Mouse (Mus musculus) liver (tissue): ENCODE data around the gene Jmjd8.
A peak's percentile ranks its signal among the peaks of the same experiment; 100 is the strongest.

Experiments used
- DNase-seq: peaks from one replicate; pipeline ENCODE4 v3.0.0-alpha.2; 2020; ENCODE audit warnings: mixed read lengths

Gene Jmjd8

GRCm38 (mm10) chr17:25808789-25809605 lies 19.7 kb upstream of the Jmjd8 start, which contains the start of gene Fbxl16:
Gene Fbxl16 (plus strand): TSS chr17:25809085.
- DNase-seq = peak; percentile 57

GRCm38 (mm10) chr17:25809606-25810340 lies 18.9 kb upstream of the Jmjd8 start:
- no peak for DNase-seq

- DNase-seq = no peak
Measured at GRCm38 (mm10) chr17:25810890-25811289, 17.8 kb upstream of the Jmjd8 start.

GRCm38 (mm10) chr17:25813471-25813870 lies 15.2 kb upstream of the Jmjd8 start:
- peak; percentile 80 for DNase-seq

GRCm38 (mm10) chr17:25817662-25818061 lies 11.0 kb upstream of the Jmjd8 start:
- DNase-seq = no peak

- peak; percentile 60 for DNase-seq
Measured at GRCm38 (mm10) chr17:25818851-25819780, 9.6 kb upstream of the Jmjd8 start.

GRCm38 (mm10) chr17:25823452-25823851 lies 5.2 kb upstream of the Jmjd8 start, which contains the start of gene Wdr24:
Gene Wdr24 (plus strand): TSS chr17:25823627.
- peak; percentile 72 for DNase-seq

GRCm38 (mm10) chr17:25824362-25825142 lies 4.1 kb upstream of the Jmjd8 start:
- DNase-seq = peak; percentile 51

- DNase-seq = no peak
Measured at GRCm38 (mm10) chr17:25825311-25825710, 3.4 kb upstream of the Jmjd8 start.

GRCm38 (mm10) chr17:25825984-25826570 lies 2.6 kb upstream of the Jmjd8 start:
- no peak for DNase-seq

- no peak for DNase-seq
Measured at GRCm38 (mm10) chr17:25827011-25827410, 1.7 kb upstream of the Jmjd8 start.

GRCm38 (mm10) chr17:25827546-25828222 lies 983 bp upstream of the Jmjd8 start:
- DNase-seq = no peak

GRCm38 (mm10) chr17:25828223-25828594 lies 458 bp upstream of the Jmjd8 start:
- DNase-seq = no peak

- no peak for DNase-seq
Measured at GRCm38 (mm10) chr17:25829558-25830017, 921 bp downstream of the Jmjd8 start.

GRCm38 (mm10) chr17:25830200-25830753 lies 1.6 kb downstream of the Jmjd8 start:
- DNase-seq = no peak

GRCm38 (mm10) chr17:25830806-25831431 lies 2.3 kb downstream of the Jmjd8 start:
- DNase-seq = no peak

- DNase-seq = no peak
Measured at GRCm38 (mm10) chr17:25831451-25832281, 3.0 kb downstream of the Jmjd8 start.

GRCm38 (mm10) chr17:25832436-25833290 lies 4.0 kb downstream of the Jmjd8 start:
- peak; percentile 100 for DNase-seq
